Mouse (Mus musculus) ES-Bruce4 (cell line): ENCODE measurements at regions not wholly inside any gene's neighbourhood (a gene's known extent, or its start where the extent isn't known, plus 50 kb on each side); places are given as distances from the start of the nearest gene placed in this dataset.

ENCODE experiments used
- H3K27ac ChIP-seq: 2 replicates; pipeline ENCODE4 v1.5.1; 2012; ENCODE audit warnings: low read length, inconsistent platforms; ENCODE audit not compliant: insufficient read depth
- H3K27me3 ChIP-seq: 2 replicates; pipeline ENCODE4 v1.6.1; 2012; ENCODE audit warnings: mild to moderate bottlenecking, low read length, inconsistent platforms; ENCODE audit not compliant: control insufficient read depth, poor library complexity, insufficient read depth, severe bottlenecking
- H3K36me3 ChIP-seq: 2 replicates; pipeline ENCODE4 v1.6.1; 2012; ENCODE audit warnings: inconsistent platforms, mild to moderate bottlenecking, low read length, moderate library complexity; ENCODE audit not compliant: control insufficient read depth, poor library complexity, insufficient read depth, severe bottlenecking
- H3K4me1 ChIP-seq: one replicate; pipeline ENCODE4 v1.8.1; 2011; ENCODE audit warnings: low read length; ENCODE audit not compliant: control insufficient read depth, insufficient read depth
- H3K4me3 ChIP-seq: 2 replicates; pipeline ENCODE4 v1.5.1; 2011; ENCODE audit warnings: low read depth, mild to moderate bottlenecking, low read length
- H3K9ac ChIP-seq: 2 replicates; pipeline ENCODE4 v1.6.1; 2012; ENCODE audit warnings: low read depth, mild to moderate bottlenecking, inconsistent platforms; ENCODE audit not compliant: poor library complexity, severe bottlenecking
- H3K9me3 ChIP-seq: replicated peaks from 2 replicates; pipeline ENCODE4 v1.6.1; 2012; ENCODE audit warnings: mild to moderate bottlenecking, low read length, inconsistent platforms; ENCODE audit not compliant: control insufficient read depth, poor library complexity, insufficient read depth, severe bottlenecking
- CTCF ChIP-seq: IDR thresholded peaks from one replicate; pipeline ENCODE4 v1.8.1; 2011; ENCODE audit warnings: low read depth, low read length
- EP300 ChIP-seq: IDR thresholded peaks from 2 replicates; pipeline ENCODE4 v1.6.1; 2011; ENCODE audit warnings: low read depth, low read length; ENCODE audit not compliant: insufficient read depth
- POLR2A ChIP-seq: IDR thresholded peaks from one replicate; pipeline ENCODE4 v1.8.1; 2011; ENCODE audit warnings: low read length; ENCODE audit not compliant: insufficient read depth

GRCm38 (mm10) chr2:3960213-3960612, 57.3 kb upstream of the Frmd4a start:
- H3K4me3 ChIP-seq: no peak overlapping the region
- peaks cover 3% of the 10 kb centered on the region; the same call in 1 of the 2 replicates for H3K36me3 ChIP-seq
- peaks cover 2% of the 10 kb centered on the region for H3K27me3 ChIP-seq
- no peak overlapping the region for H3K27ac ChIP-seq
- H3K4me1 ChIP-seq: no peaks in the 10 kb centered on the region
- H3K9ac ChIP-seq: no peak overlapping the region
- peaks cover 5% of the 10 kb centered on the region for H3K9me3 ChIP-seq
- TF ChIP-seq EP300 (no peak), CTCF (no peak), POLR2A (no peak)

DNA sequence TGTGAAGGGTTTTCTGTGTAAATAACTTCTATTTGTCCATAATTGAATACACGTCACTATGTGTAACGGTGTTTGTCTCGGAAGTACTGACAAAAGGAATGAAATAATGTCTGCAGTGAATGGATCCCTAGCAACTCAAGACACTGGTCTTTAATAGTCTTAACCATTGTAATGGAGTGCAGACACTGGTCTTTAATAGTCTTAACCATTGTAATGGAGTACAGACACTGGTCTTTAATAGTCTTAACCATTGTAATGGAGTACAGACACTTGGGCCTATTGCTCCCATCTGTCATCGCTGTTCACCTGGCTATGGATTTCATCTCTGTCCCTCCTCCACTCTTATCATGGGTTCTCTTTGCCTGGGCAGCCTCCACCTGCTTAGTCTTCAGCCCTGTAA, 53.2 kb upstream of the Frmd4a start:
- Histone ChIP-seq H3K36me3 (peaks cover 3% of the 10 kb centered on the region; the same call in 1 of the 2 replicates), H3K27ac (no peak overlapping the region), H3K9ac (no peak overlapping the region), H3K27me3 (peaks cover 2% of the 10 kb centered on the region), H3K4me1 (no peaks in the 10 kb centered on the region), H3K9me3 (peaks cover 11% of the 10 kb centered on the region), H3K4me3 (no peak overlapping the region)
- TF ChIP-seq CTCF (no peak), EP300 (no peak), POLR2A (no peak)
